Mouse (Mus musculus) CH12.LX (cell line): Measurements from ENCODE around the gene Prkcb. TPM values are rescaled to one million over a fixed set of nuclear protein-coding genes. Genes with fewer than 3 reads are reported as not detected.

ENCODE experiments used
- DNase-seq: peaks from one replicate; pipeline ENCODE4 v3.0.0-alpha.2; 2013; ENCODE audit errors: extremely low read depth
- H3K27ac ChIP-seq: 2 replicates; pipeline ENCODE4 v1.5.1; 2012; ENCODE audit warnings: low read depth, mild to moderate bottlenecking, control low read depth, moderate library complexity; ENCODE audit not compliant: insufficient read depth
- H3K27me3 ChIP-seq: replicated peaks from 2 replicates; pipeline ENCODE3; 2012; ENCODE audit warnings: inconsistent platforms
- H3K36me3 ChIP-seq, 2 experiments: replicated peaks in 1 of 2; 2 replicates each; pipeline versions ENCODE3 to v1.6.1; 2012; ENCODE audit warnings: inconsistent platforms in 1 of 2, low read length in 1 of 2, mild to moderate bottlenecking in 1 of 2, mixed read lengths in 1 of 2, moderate library complexity in 1 of 2; ENCODE audit not compliant: control insufficient read depth in 1 of 2, insufficient read depth in 1 of 2
- H3K4me1 ChIP-seq, 2 experiments: 2 replicates each; pipeline ENCODE4 v1.6.1; 2012; ENCODE audit warnings: inconsistent platforms in 1 of 2, moderate library complexity in 1 of 2; ENCODE audit not compliant: insufficient read depth in 2 of 2, control insufficient read depth in 1 of 2
- H3K4me2 ChIP-seq: 2 replicates; pipeline ENCODE4 v1.6.1; 2012; ENCODE audit warnings: low read depth, mild to moderate bottlenecking, control low read depth; ENCODE audit not compliant: poor library complexity, insufficient read depth, severe bottlenecking
- H3K4me3 ChIP-seq, 3 experiments: fragments of 150-350 bp in 1 of 3; sonication (generic) in 1 of 3; replicated peaks in 1 of 3; 2 replicates each; pipeline versions ENCODE3 to v1.5.1; 2011 to 2012; ENCODE audit warnings: low read depth in 2 of 3, low read length in 2 of 3, mild to moderate bottlenecking in 2 of 3, moderate library complexity in 2 of 3, control low read depth in 1 of 3, improper control_type of control experiment in 1 of 3, inconsistent platforms in 1 of 3, mixed read lengths in 1 of 3; ENCODE audit not compliant: poor library complexity in 1 of 3
- H3K79me2 ChIP-seq: replicated peaks from 2 replicates; pipeline ENCODE4 v1.6.1; 2012; ENCODE audit warnings: mild to moderate bottlenecking, moderate library complexity; ENCODE audit not compliant: control insufficient read depth, poor library complexity, insufficient read depth, severe bottlenecking; ENCODE audit errors: extremely low read depth
- H3K9ac ChIP-seq: 2 replicates; pipeline ENCODE4 v1.6.1; 2012; ENCODE audit warnings: low read depth, mild to moderate bottlenecking, control low read depth, moderate library complexity; ENCODE audit not compliant: insufficient read depth
- H3K9me3 ChIP-seq: replicated peaks from 2 replicates; pipeline ENCODE3; 2012; ENCODE audit warnings: low read length, inconsistent platforms, mixed read lengths
- BHLHE40 ChIP-seq: IDR thresholded peaks from 2 replicates; pipeline ENCODE4 v1.6.1; 2011; ENCODE audit warnings: mild to moderate bottlenecking, low read depth, low read length, improper control_type of control experiment
- CHD1 ChIP-seq: IDR thresholded peaks from 2 replicates; pipeline ENCODE4 v1.6.1; 2012; ENCODE audit warnings: low read depth, low read length, improper control_type of control experiment, inconsistent platforms
- CHD2 ChIP-seq: IDR thresholded peaks from 2 replicates; pipeline ENCODE4 v1.6.1; 2011; ENCODE audit warnings: low read length, improper control_type of control experiment
- CTCF ChIP-seq, 2 experiments: IDR thresholded peaks in 1 of 2; conservative IDR thresholded peaks in 1 of 2; 2 replicates each; pipeline ENCODE4 v1.5.1; 2011 to 2012; ENCODE audit warnings: low read depth in 2 of 2, low read length in 2 of 2, improper control_type of control experiment in 1 of 2, inconsistent platforms in 1 of 2, mild to moderate bottlenecking in 1 of 2, moderate library complexity in 1 of 2
- E2F4 ChIP-seq: IDR thresholded peaks from 2 replicates; pipeline ENCODE4 v1.6.1; 2011; ENCODE audit warnings: low read depth, low read length, improper control_type of control experiment; ENCODE audit not compliant: insufficient replicate concordance
- ELF1 ChIP-seq: IDR thresholded peaks from 2 replicates; pipeline ENCODE4 v1.6.1; 2014; ENCODE audit warnings: low read depth, mild to moderate bottlenecking, inconsistent platforms, low read length, improper control_type of control experiment
- EP300 ChIP-seq: IDR thresholded peaks from 2 replicates; pipeline ENCODE4 v1.6.1; 2011; ENCODE audit warnings: low read length, improper control_type of control experiment
- GABPA ChIP-seq: IDR thresholded peaks from 2 replicates; pipeline ENCODE4 v1.6.1; 2012; ENCODE audit warnings: low read depth, low read length, improper control_type of control experiment, inconsistent platforms; ENCODE audit not compliant: insufficient replicate concordance
- HCFC1 ChIP-seq: IDR thresholded peaks from 2 replicates; pipeline ENCODE4 v1.6.1; 2012; ENCODE audit warnings: low read depth, mild to moderate bottlenecking, inconsistent platforms, low read length, improper control_type of control experiment
- IRF4 ChIP-seq: IDR thresholded peaks from 2 replicates; pipeline ENCODE4 v1.6.1; 2014; ENCODE audit warnings: low read depth, mild to moderate bottlenecking, inconsistent platforms, low read length, improper control_type of control experiment
- JUND ChIP-seq: conservative IDR thresholded peaks from 2 replicates; pipeline ENCODE4 v1.6.1; 2011; ENCODE audit warnings: low read depth, low read length, improper control_type of control experiment
- KAT2A ChIP-seq: IDR thresholded peaks from 2 replicates; pipeline ENCODE4 v1.6.1; 2012; ENCODE audit warnings: low read length, improper control_type of control experiment, inconsistent platforms; ENCODE audit not compliant: insufficient replicate concordance
- MEF2A ChIP-seq: IDR thresholded peaks from 2 replicates; pipeline ENCODE4 v1.6.1; 2014; ENCODE audit warnings: low read depth, mild to moderate bottlenecking, inconsistent platforms, low read length, improper control_type of control experiment, borderline replicate concordance
- MXI1 ChIP-seq: IDR thresholded peaks from 2 replicates; pipeline ENCODE4 v1.6.1; 2011; ENCODE audit warnings: mild to moderate bottlenecking, low read depth, low read length, improper control_type of control experiment
- NELFE ChIP-seq: IDR thresholded peaks from 2 replicates; pipeline ENCODE4 v1.6.1; 2011; ENCODE audit warnings: low read depth, low read length, improper control_type of control experiment
- NRF1 ChIP-seq: IDR thresholded peaks from 2 replicates; pipeline ENCODE4 v1.6.1; 2014; ENCODE audit warnings: low read depth, mild to moderate bottlenecking, inconsistent platforms, low read length, improper control_type of control experiment, moderate library complexity
- PAX5 ChIP-seq: IDR thresholded peaks from 2 replicates; pipeline ENCODE4 v1.6.1; 2012; ENCODE audit warnings: low read length, inconsistent platforms, mixed read lengths
- POLR2A ChIP-seq: IDR thresholded peaks from 2 replicates; pipeline ENCODE4 v1.6.1; 2011; ENCODE audit warnings: low read depth, mild to moderate bottlenecking, improper control_type of control experiment, low read length
- POLR2AphosphoS2 ChIP-seq: IDR thresholded peaks from 2 replicates; pipeline ENCODE4 v1.6.1; 2011; ENCODE audit warnings: low read depth, low read length, improper control_type of control experiment
- RAD21 ChIP-seq: IDR thresholded peaks from 2 replicates; pipeline ENCODE4 v1.6.1; 2011; ENCODE audit warnings: low read depth, mild to moderate bottlenecking, low read length, improper control_type of control experiment, moderate library complexity
- RCOR1 ChIP-seq: conservative IDR thresholded peaks from 2 replicates; pipeline ENCODE4 v1.6.1; 2012; ENCODE audit warnings: low read depth, mild to moderate bottlenecking, inconsistent platforms, low read length, improper control_type of control experiment
- SIN3A ChIP-seq: IDR thresholded peaks from 2 replicates; pipeline ENCODE4 v1.6.1; 2012; ENCODE audit warnings: low read length, improper control_type of control experiment, inconsistent platforms
- SMC3 ChIP-seq: IDR thresholded peaks from 2 replicates; pipeline ENCODE4 v1.6.1; 2011; ENCODE audit warnings: low read depth, low read length, improper control_type of control experiment
- TBP ChIP-seq: conservative IDR thresholded peaks from 2 replicates; pipeline ENCODE4 v1.6.1; 2011; ENCODE audit warnings: low read depth, low read length, improper control_type of control experiment
- TCF12 ChIP-seq: IDR thresholded peaks from 2 replicates; pipeline ENCODE4 v1.6.1; 2014; ENCODE audit warnings: low read depth, mild to moderate bottlenecking, inconsistent platforms, low read length, improper control_type of control experiment
- USF1 ChIP-seq: IDR thresholded peaks from 2 replicates; pipeline ENCODE4 v1.6.1; 2014; ENCODE audit warnings: low read depth, mild to moderate bottlenecking, inconsistent platforms, low read length, improper control_type of control experiment
- ZC3H11A ChIP-seq: IDR thresholded peaks from 2 replicates; pipeline ENCODE4 v1.6.1; 2012; ENCODE audit warnings: low read depth, mild to moderate bottlenecking, inconsistent platforms, low read length, improper control_type of control experiment
- ZKSCAN1 ChIP-seq: IDR thresholded peaks from 2 replicates; pipeline ENCODE4 v1.6.1; 2012; ENCODE audit warnings: low read depth, inconsistent platforms, low read length, improper control_type of control experiment, borderline replicate concordance
- dilution Hi-C: fragments of 300-500 bp; cut with MboI; formaldehyde crosslinking; loops from 2 replicates; pipeline ENCODE4 v1.14.3; 2020; ENCODE audit warnings: low sequenced_read_pairs; ENCODE audit not compliant: extremely low pct_unique_long_range_greater_than_20kb, extremely low pct_ligation_motif_present
- in situ Hi-C: fragments of 300-500 bp; cut with MboI; formaldehyde crosslinking; loops from 3 replicates; pipeline ENCODE4 v1.14.3; 2019; ENCODE audit warnings: low sequenced_read_pairs, low pct_ligation_motif_present, low pct_unique_long_range_greater_than_20kb, mixed read lengths
- polyA plus RNA-seq: library from polyadenylated mRNA; unstranded; fragments of >175 nt; gene quantifications from 2 replicates; pipeline ENCODE4 v1.2.1, GENCODE M21; 2012; ENCODE audit warnings: low read depth; ENCODE audit not compliant: insufficient read length
- total RNA-seq, 2 experiments: library from RNA; depleted of rRNA; stranded (reverse); fragments of 300-350 nt in 1 of 2; fragments of >200 nt in 1 of 2; gene quantifications; 2 replicates each; pipeline ENCODE4 v1.2.3; 2012 to 2014

Prkcb gene
- total and polyA plus RNA-seq, 3 experiments, result 323 to 463 (median 337) TPM

- no peak overlapping the region for H3K9ac ChIP-seq
- no peak overlapping the region for H3K27ac ChIP-seq
- H3K4me2 ChIP-seq, result no peak overlapping the region
- peaks cover 28% of the 10 kb centered on the region for H3K79me2 ChIP-seq
- in situ Hi-C loops, result no loop called here
- H3K36me3 ChIP-seq, result peaks cover 58 to 85% of the 10 kb centered on the region in 2 experiments
- dilution Hi-C loops, result no loop called here
- H3K9me3 ChIP-seq, result no peaks in the 10 kb centered on the region
- H3K4me3 ChIP-seq, result no peak overlapping the region
- peaks cover 0 to 47% of the 10 kb centered on the region in 2 experiments for H3K4me1 ChIP-seq
- DNase-seq, result no peak
- H3K27me3 ChIP-seq, result no peaks in the 10 kb centered on the region
- TF ChIP-seq TBP, result no peak
- TF ChIP-seq EP300, result no peak
- no peak for TF ChIP-seq NRF1
- no peak for TF ChIP-seq RCOR1
- no peak for TF ChIP-seq MXI1
- no peak for TF ChIP-seq JUND
- TF ChIP-seq KAT2A, result no peak
- no peak for TF ChIP-seq GABPA
- TF ChIP-seq PAX5, result no peak
- no peak for TF ChIP-seq SIN3A
- TF ChIP-seq MEF2A, result no peak
- TF ChIP-seq BHLHE40, result no peak
- TF ChIP-seq CTCF (conservative IDR thresholded peaks at IDR 0.05 in 1 of 2, IDR thresholded peaks at IDR 0.05 in 1 of 2; ENCODE audit: low read depth in 2 of 2, low read length in 2 of 2), result no peak
- no peak for TF ChIP-seq IRF4
- TF ChIP-seq ZKSCAN1, result no peak
- TF ChIP-seq ZC3H11A, result no peak
- no peak for TF ChIP-seq HCFC1
- TF ChIP-seq, all 38 proteins: peak for 0
Measured at GRCm38 (mm10) chr7:122433377-122433776, 144.8 kb downstream of the Prkcb start.

GRCm38 (mm10) chr7:122434941-122435340, 146.4 kb downstream of the Prkcb start:
- in situ Hi-C loops, result loop anchor here (5.0 kb wide), 1 partner anchor 38 kb away; no protein-coding TSS in a partner anchor
- no peak for DNase-seq

More at GRCm38 (mm10) chr7:122434941-122435340, 146.4 kb downstream of the Prkcb start:
- no peak for TF ChIP-seq SMC3
- TF ChIP-seq POLR2AphosphoS2, result no peak
- TF ChIP-seq BHLHE40, result no peak
- TF ChIP-seq CHD1, result no peak
- TF ChIP-seq CHD2, result no peak
- no peak for TF ChIP-seq HCFC1
- no peak for TF ChIP-seq POLR2A
- no peak for TF ChIP-seq NELFE
- TF ChIP-seq KAT2A, result no peak
- no peak for TF ChIP-seq USF1
- no peak for TF ChIP-seq TCF12
- TF ChIP-seq MEF2A, result no peak
- TF ChIP-seq RAD21, result no peak
- no peak for TF ChIP-seq CTCF (conservative IDR thresholded peaks at IDR 0.05 in 1 of 2, IDR thresholded peaks at IDR 0.05 in 1 of 2; ENCODE audit: low read depth in 2 of 2, low read length in 2 of 2)
- TF ChIP-seq RCOR1, result no peak
- TF ChIP-seq ELF1, result no peak
- TF ChIP-seq ZKSCAN1, result no peak
- TF ChIP-seq PAX5, result no peak
- TF ChIP-seq E2F4, result no peak
- H3K9ac ChIP-seq, result no peak overlapping the region
- peaks cover 19% of the 10 kb centered on the region for H3K79me2 ChIP-seq
- H3K4me2 ChIP-seq, result no peak overlapping the region
- no peak overlapping the region for H3K27ac ChIP-seq
- dilution Hi-C loops, result no loop called here
- H3K27me3 ChIP-seq, result no peaks in the 10 kb centered on the region
- no peak overlapping the region for H3K4me3 ChIP-seq
- H3K36me3 ChIP-seq, result peaks cover 57 to 87% of the 10 kb centered on the region in 2 experiments
- peaks cover 0 to 58% of the 10 kb centered on the region in 2 experiments for H3K4me1 ChIP-seq
- H3K9me3 ChIP-seq, result no peaks in the 10 kb centered on the region
